Mouse (Mus musculus) cerebellum, adult 2 months (tissue): Measurements from ENCODE around the gene Dennd2a.

Experiments used
- CTCF ChIP-seq: fragments of 200-500 bp; IDR thresholded peaks from 2 replicates; pipeline ENCODE4 v1.5.1; 2011; ENCODE audit warnings: low read depth, mild to moderate bottlenecking, control low read depth, low read length, moderate library complexity, borderline replicate concordance; ENCODE audit not compliant: insufficient read depth
- POLR2A ChIP-seq: fragments of 200-500 bp; IDR thresholded peaks from 2 replicates; pipeline ENCODE4 v1.6.1; 2011; ENCODE audit warnings: low read length, control low read depth, borderline replicate concordance; ENCODE audit not compliant: insufficient read depth

DNA sequence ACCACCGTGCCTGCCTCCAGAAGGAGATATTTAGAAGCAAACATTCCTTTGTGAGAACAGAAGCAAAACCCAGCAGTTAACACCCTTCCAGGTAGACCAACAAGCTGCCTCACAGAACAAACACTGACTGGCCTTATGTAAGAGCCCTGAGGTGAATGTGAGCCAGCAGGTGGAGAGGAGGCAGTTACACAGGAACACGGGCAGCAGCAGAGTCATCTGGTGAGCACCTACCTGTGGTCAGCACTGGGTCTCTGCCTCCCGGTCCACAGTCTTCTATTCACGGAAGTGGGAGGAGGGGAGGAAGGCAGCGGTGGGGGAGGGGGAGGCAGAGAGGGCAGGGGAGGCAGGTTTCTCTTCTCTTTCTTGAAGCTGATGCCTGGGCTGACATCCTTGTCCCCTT, 35.2 kb downstream of the Dennd2a start:
- TF ChIP-seq CTCF (no peak), POLR2A (no peak)
